Mouse (Mus musculus): ENCODE measurements around the gene Prps2. TPM values are rescaled to one million over a fixed set of nuclear protein-coding genes. Genes with fewer than 3 reads are reported as not detected.

Prps2 gene
- 10.0 TPM for polyA plus RNA-seq (2014; fragmentation: Illumina TruSeq; extraction: RNeasy Lipid Tissue Mini Kit (QIAGEN cat#74804); ENCODE audit: low read depth, low replicate concordance)

DNA sequence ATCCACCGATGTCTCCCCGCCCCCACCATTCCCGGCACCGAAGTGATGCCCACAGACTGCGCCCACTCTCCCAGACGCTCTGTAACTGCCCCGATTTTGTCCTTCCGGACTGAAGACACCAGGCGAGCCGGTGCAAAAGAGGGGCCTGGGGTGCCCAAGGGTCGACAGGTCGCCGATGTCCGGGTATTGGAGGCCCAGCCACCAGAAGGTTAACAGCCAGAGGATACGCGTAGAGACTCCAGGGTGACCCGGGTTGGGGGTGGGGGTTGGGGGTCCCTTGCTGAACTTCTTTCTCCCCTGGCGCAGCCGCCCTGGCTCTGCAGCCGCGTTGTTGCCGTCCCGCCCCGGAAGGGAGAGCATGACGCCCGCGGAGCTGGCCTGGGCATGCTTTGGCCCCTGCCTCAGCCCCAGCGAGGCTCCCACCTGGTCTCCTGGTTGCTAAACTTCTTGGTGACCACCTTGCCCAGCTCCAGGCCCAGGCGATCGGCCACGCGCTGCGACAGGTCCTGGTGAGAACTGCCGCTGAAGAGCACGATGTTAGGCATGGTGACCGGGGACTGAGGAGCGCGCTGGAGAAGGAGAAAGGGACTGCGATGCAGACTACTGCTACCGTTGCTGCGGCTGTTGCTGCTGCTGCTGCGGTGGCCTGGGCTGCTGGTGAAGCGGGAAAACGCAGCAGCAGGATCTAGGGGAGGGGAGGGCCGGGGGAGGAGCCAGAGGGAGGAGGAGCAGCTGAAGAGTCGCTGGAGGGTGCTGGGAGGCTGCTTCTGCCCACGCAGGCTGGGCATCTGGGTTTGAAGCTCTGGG, at the start of gene Prps2:
Gene Prps2, minus strand, starts transcription at position 703 of the 807 bp plus-strand sequence.

DNA sequence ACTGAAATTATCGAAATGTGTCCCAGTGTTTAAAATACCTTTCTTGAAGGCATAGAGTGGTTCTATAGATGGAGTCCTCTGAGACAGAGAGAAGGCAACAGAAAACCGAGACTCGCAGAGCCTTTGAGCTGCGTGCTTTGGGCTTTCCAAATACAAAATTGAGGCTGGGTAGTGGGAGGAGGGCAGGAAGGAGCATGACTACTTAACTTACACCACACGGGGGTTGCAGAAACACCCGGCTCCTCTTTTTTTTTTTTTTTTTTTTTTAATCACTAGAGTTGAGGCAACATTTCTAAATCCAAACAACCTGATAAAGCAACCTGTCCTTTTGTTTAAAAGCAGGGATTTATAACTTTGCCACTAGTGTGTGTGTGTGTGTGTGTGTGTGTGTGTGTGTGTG, 52.1 kb downstream of the Prps2 start, which contains the start of gene Tlr7:
Gene Tlr7, minus strand, starts transcription at position 160 of the 400 bp plus-strand sequence.

Other genes with a start within 250 kb of the Prps2 start
- gene Tmsb4x, start 173.4 kb downstream of the Prps2 start, polyA plus RNA-seq (2014; fragmentation: Illumina TruSeq; extraction: RNeasy Lipid Tissue Mini Kit (QIAGEN cat#74804); ENCODE audit: low read depth, low replicate concordance): 291 TPM
- 1.3 TPM for gene Tlr8, start 118.4 kb downstream of the Prps2 start, polyA plus RNA-seq (2014; fragmentation: Illumina TruSeq; extraction: RNeasy Lipid Tissue Mini Kit (QIAGEN cat#74804); ENCODE audit: low read depth, low replicate concordance)
- gene Tlr7, start 52.2 kb downstream of the Prps2 start, polyA plus RNA-seq (2014; fragmentation: Illumina TruSeq; extraction: RNeasy Lipid Tissue Mini Kit (QIAGEN cat#74804); ENCODE audit: low read depth, low replicate concordance): 2.0 TPM